Mouse (Mus musculus): ENCODE measurements around the gene Khdc3.
"Not testable (repeated sequence)": the region's sequence is repeated elsewhere in the genome, so short reads cannot be mapped to it uniquely, and the experiment has no call there.

The Khdc3 gene

GRCm38 (mm10) chr9:73101536-73101935, at the start of gene Khdc3:
Khdc3 (plus strand) TSS chr9:73101836.
- no peak for DNase-seq (ENCODE audit: low spot score)

- no peak for DNase-seq (ENCODE audit: low spot score)
Observed at GRCm38 (mm10) chr9:73055441-73055911, 46.2 kb upstream of the Khdc3 start.

- no peak for DNase-seq (ENCODE audit: low spot score)
Observed at GRCm38 (mm10) chr9:73059224-73059623, 42.4 kb upstream of the Khdc3 start.

- DNase-seq (ENCODE audit: low spot score) = no peak
Observed at GRCm38 (mm10) chr9:73063621-73064290, 37.9 kb upstream of the Khdc3 start.

- no peak for DNase-seq (ENCODE audit: low spot score)
Observed at GRCm38 (mm10) chr9:73067086-73067485, 34.5 kb upstream of the Khdc3 start.

- no peak for DNase-seq (ENCODE audit: low spot score)
Observed at GRCm38 (mm10) chr9:73068230-73068679, 33.4 kb upstream of the Khdc3 start.

- DNase-seq (ENCODE audit: low spot score) = no peak
Observed at GRCm38 (mm10) chr9:73068688-73069087, 32.9 kb upstream of the Khdc3 start.

- DNase-seq (ENCODE audit: low spot score) = no peak
Observed at GRCm38 (mm10) chr9:73070971-73071659, 30.5 kb upstream of the Khdc3 start.

GRCm38 (mm10) chr9:73072426-73072825, 29.2 kb upstream of the Khdc3 start:
- no peak for DNase-seq (ENCODE audit: low spot score)

GRCm38 (mm10) chr9:73073169-73073568, 28.5 kb upstream of the Khdc3 start:
- DNase-seq (ENCODE audit: low spot score) = no peak

GRCm38 (mm10) chr9:73079349-73079748, 22.3 kb upstream of the Khdc3 start:
- not testable (repeated sequence) for DNase-seq (ENCODE audit: low spot score)

GRCm38 (mm10) chr9:73079801-73080325, 21.8 kb upstream of the Khdc3 start:
- DNase-seq (ENCODE audit: low spot score) = no peak

GRCm38 (mm10) chr9:73082291-73083000, 19.2 kb upstream of the Khdc3 start:
- DNase-seq (ENCODE audit: low spot score) = no peak

- DNase-seq (ENCODE audit: low spot score) = no peak
Observed at GRCm38 (mm10) chr9:73083956-73084355, 17.7 kb upstream of the Khdc3 start.

GRCm38 (mm10) chr9:73085845-73086244, 15.8 kb upstream of the Khdc3 start:
- DNase-seq (ENCODE audit: low spot score) = no peak

GRCm38 (mm10) chr9:73087121-73087520, 14.5 kb upstream of the Khdc3 start:
- no peak for DNase-seq (ENCODE audit: low spot score)

GRCm38 (mm10) chr9:73087581-73087980, 14.1 kb upstream of the Khdc3 start:
- no peak for DNase-seq (ENCODE audit: low spot score)

GRCm38 (mm10) chr9:73089222-73089920, 12.3 kb upstream of the Khdc3 start:
- DNase-seq (ENCODE audit: low spot score) = no peak

- no peak for DNase-seq (ENCODE audit: low spot score)
Observed at GRCm38 (mm10) chr9:73090121-73090520, 11.5 kb upstream of the Khdc3 start.

GRCm38 (mm10) chr9:73091747-73092146, 9.9 kb upstream of the Khdc3 start:
- DNase-seq (ENCODE audit: low spot score) = peak; percentile 48

- DNase-seq (ENCODE audit: low spot score) = no peak
Observed at GRCm38 (mm10) chr9:73094580-73094979, 7.1 kb upstream of the Khdc3 start.

- no peak for DNase-seq (ENCODE audit: low spot score)
Observed at GRCm38 (mm10) chr9:73097898-73098297, 3.7 kb upstream of the Khdc3 start.
